Comparison of ENCODE assay signal across 14 mouse cellular contexts in the genomic region with DNA sequence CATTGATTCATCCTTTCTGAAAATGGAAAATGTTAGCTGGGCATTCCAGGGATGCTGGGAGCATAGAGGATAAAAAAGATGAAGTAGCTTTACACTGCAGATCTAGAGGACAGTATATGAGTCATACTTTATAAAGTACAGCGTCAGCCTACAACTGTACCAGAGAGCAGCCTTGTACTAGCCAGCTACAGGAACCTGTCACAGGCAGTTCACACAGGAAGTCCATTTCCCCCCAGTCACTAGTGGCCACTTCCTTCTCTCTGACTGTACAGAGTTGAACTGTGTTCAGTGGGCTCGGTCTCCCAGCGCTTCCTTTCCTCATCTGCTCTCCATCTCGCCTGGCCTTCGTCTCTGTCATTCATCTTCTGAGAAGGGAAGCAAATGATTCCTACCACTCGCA. TPM values are rescaled to one million over a fixed set of nuclear protein-coding genes. Genes with fewer than 3 reads are reported as not detected.
DNase-seq lines count a peak whose midpoint lies in the region; ATAC-seq and TF ChIP-seq lines count a peak whose summit lies in the region.
"Had no signal": no experiment of that assay in that cellular context is flagged by ENCODE, and none has a peak within 500 bp of the region (broad histone marks: within the 10 kb centered on the region; RNA-seq: fewer than 3 reads in every experiment).

No protein-coding gene starts in this region.

- no peak for TF ChIP-seq POLR2A in MEL (IDR thresholded peaks at IDR 0.05; ENCODE audit: control insufficient read depth in 1 of 2, insufficient read depth in 1 of 2, low read depth in 1 of 2, low read length in 2 of 2, poor library complexity in 1 of 2)

- H3K36me3 ChIP-seq in MEL (ENCODE audit: control insufficient read depth in 1 of 2, insufficient read depth in 2 of 2, low read length in 2 of 2) = peaks cover 0 to 8% of the 10 kb centered on the region in 2 experiments; a peak in 2 of 4 replicates
- H3K36me3 ChIP-seq in liver, embryonic 14.5 days (replicated peaks; ENCODE audit: control insufficient read depth, insufficient read depth, low read depth) = no peaks in the 10 kb centered on the region
- no peaks in the 10 kb centered on the region for H3K36me3 ChIP-seq in hindbrain, embryonic 16.5 days (ENCODE audit: control insufficient read depth, insufficient read depth, low read length)

- peak; percentile 16 to 20 for DNase-seq in heart, postnatal 10 days
- no peak for DNase-seq in heart, postnatal 25 days (ENCODE audit: low spot score)
- DNase-seq in 416B (ENCODE audit: low read depth) (peak; percentile 88), MEL (ENCODE audit: low read depth, low spot score) (peak; percentile 23)
- DNase-seq in liver, embryonic 14.5 days (ENCODE audit: low read depth in 3 of 3, low spot score in 3 of 3) = no peak
- DNase-seq in layer of hippocampus, adult 9-10 months (ENCODE audit: low spot score) = no peak
- DNase-seq in embryo, embryonic 10 days (ENCODE audit: low spot score) = no peak
- DNase-seq: adrenal gland, adult 8-10 months; cerebellum, adult 9-11 months; retina, postnatal 1 day had no signal

- H3K4me2 ChIP-seq in liver, embryonic 14.5 days (ENCODE audit: low read depth) = no peak overlapping the region
- no peak overlapping the region for H3K4me2 ChIP-seq in hindbrain, embryonic 16.5 days (ENCODE audit: low read length)
- H3K4me2 ChIP-seq: heart, embryonic 15.5 days; limb, embryonic 13.5 days had no signal

- no peaks in the 10 kb centered on the region for H3K9me3 ChIP-seq in MEL (replicated peaks; ENCODE audit: insufficient read depth, low read length)
- no peaks in the 10 kb centered on the region for H3K9me3 ChIP-seq in liver, embryonic 14.5 days (ENCODE audit: control insufficient read depth, low read length)
- no peaks in the 10 kb centered on the region for H3K9me3 ChIP-seq in hindbrain, embryonic 16.5 days (ENCODE audit: control insufficient read depth, low read length)
- H3K9me3 ChIP-seq: heart, embryonic 15.5 days; limb, embryonic 13.5 days had no signal

- 40% methylated on average over 6 of the region's 6 CpGs for WGBS in liver, embryonic 14.5 days (ENCODE audit: insufficient replicate concordance)
- 86% methylated on average over 6 of the region's 6 CpGs for WGBS in hindbrain, embryonic 16.5 days

- no peak overlapping the region for H3K4me3 ChIP-seq in MEL (ENCODE audit: control insufficient read depth in 1 of 2, insufficient read depth in 1 of 2, low read depth in 2 of 2, low read length in 2 of 2)
- H3K4me3 ChIP-seq in liver, embryonic 14.5 days (ENCODE audit: insufficient read depth in 1 of 2, low read depth in 2 of 2, low read length in 2 of 2) = no peak overlapping the region
- no peak overlapping the region for H3K4me3 ChIP-seq in hindbrain, embryonic 16.5 days (ENCODE audit: low read length)
- H3K4me3 ChIP-seq: heart, embryonic 15.5 days; limb, embryonic 13.5 days; myocyte had no signal

- TF ChIP-seq CTCF in MEL (IDR thresholded peaks at IDR 0.05 in 2 of 3, conservative IDR thresholded peaks at IDR 0.05 in 1 of 3; ENCODE audit: control insufficient read depth in 1 of 3, insufficient read depth in 1 of 3, low read depth in 2 of 3, low read length in 3 of 3, poor library complexity in 1 of 3, severe bottlenecking in 1 of 3) = no peak
- no peak for TF ChIP-seq CTCF in liver, embryonic 14.5 days (IDR thresholded peaks at IDR 0.05; ENCODE audit: low read depth)

- peak; percentile 47; the same call in 1 of the 2 replicates for ATAC-seq in liver, embryonic 14.5 days (ENCODE audit: insufficient read depth)
- no peak for ATAC-seq in hindbrain, embryonic 16.5 days

- H3K9ac ChIP-seq in MEL (ENCODE audit: control insufficient read depth, low read depth, low read length, poor library complexity, severe bottlenecking) = no peak overlapping the region
- no peak overlapping the region for H3K9ac ChIP-seq in liver, embryonic 14.5 days (replicated peaks)
- H3K9ac ChIP-seq in hindbrain, embryonic 16.5 days (ENCODE audit: low read depth, low read length) = no peak overlapping the region
- H3K9ac ChIP-seq: heart, embryonic 15.5 days; limb, embryonic 13.5 days had no signal

- no peaks in the 10 kb centered on the region for H3K27me3 ChIP-seq in MEL (ENCODE audit: control insufficient read depth in 1 of 2, insufficient read depth in 2 of 2, low read length in 2 of 2)
- H3K27me3 ChIP-seq in liver, embryonic 14.5 days (ENCODE audit: control insufficient read depth, insufficient read depth, low read length) = no peaks in the 10 kb centered on the region
- no peaks in the 10 kb centered on the region for H3K27me3 ChIP-seq in hindbrain, embryonic 16.5 days (replicated peaks; ENCODE audit: control insufficient read depth, insufficient read depth, low read length)
- H3K27me3 ChIP-seq: heart, embryonic 15.5 days; limb, embryonic 13.5 days had no signal

- no peak overlapping the region for H3K27ac ChIP-seq in MEL (ENCODE audit: control insufficient read depth, low read depth, low read length)
- H3K27ac ChIP-seq in liver, embryonic 14.5 days = no peak overlapping the region
- no peak overlapping the region for H3K27ac ChIP-seq in hindbrain, embryonic 16.5 days (ENCODE audit: low read depth, low read length)
- H3K27ac ChIP-seq: heart, embryonic 15.5 days; limb, embryonic 13.5 days had no signal

- TF ChIP-seq RAD21 in MEL (IDR thresholded peaks at IDR 0.05; ENCODE audit: low read depth, low read length) = no peak

- TF ChIP-seq EP300 in MEL (IDR thresholded peaks at IDR 0.05; ENCODE audit: low read depth in 1 of 2, low read length in 2 of 2) = no peak
- TF ChIP-seq EP300 in liver, embryonic 14.5 days (IDR thresholded peaks at IDR 0.05; ENCODE audit: low read depth) = no peak

- intact Hi-C loops in heart, postnatal 10 days (cut with DNase I) = no loop called here
- intact Hi-C loops in heart, postnatal 25 days (cut with DNase I) = no loop called here

- no peaks in the 10 kb centered on the region for H3K79me2 ChIP-seq in MEL (ENCODE audit: control insufficient read depth, insufficient read depth, low read length, poor library complexity)

- H3K4me1 ChIP-seq in MEL (ENCODE audit: control insufficient read depth in 1 of 2, insufficient read depth in 2 of 2, low read length in 2 of 2) = peaks cover 3 to 9% of the 10 kb centered on the region in 2 experiments; a peak in 1 of 4 replicates
- peaks cover 0 to 2% of the 10 kb centered on the region in 2 experiments; a peak in 1 of 4 replicates for H3K4me1 ChIP-seq in liver, embryonic 14.5 days (replicated peaks; ENCODE audit: control insufficient read depth in 2 of 2, insufficient read depth in 2 of 2, low read length in 1 of 2)
- no peaks in the 10 kb centered on the region for H3K4me1 ChIP-seq in hindbrain, embryonic 16.5 days (ENCODE audit: control insufficient read depth, insufficient read depth, low read depth, low read length)
- H3K4me1 ChIP-seq: heart, embryonic 15.5 days; limb, embryonic 13.5 days had no signal

TF ChIP-seq in MEL, 35 proteins besides CTCF, POLR2A, EP300 and RAD21:
- TF ChIP-seq MYC (IDR thresholded peaks at IDR 0.05; ENCODE audit: low read depth, low read length) (no peak), TBP (IDR thresholded peaks at IDR 0.05; ENCODE audit: low read depth, low read length) (no peak), NELFE (IDR thresholded peaks at IDR 0.05; ENCODE audit: low read depth, low read length) (no peak), MAFK (IDR thresholded peaks at IDR 0.05; ENCODE audit: borderline replicate concordance, low read depth, low read length) (no peak), NRF1 (IDR thresholded peaks at IDR 0.05; ENCODE audit: insufficient read depth, low read depth, low read length, poor library complexity, severe bottlenecking) (no peak), USF1 (IDR thresholded peaks at IDR 0.05; ENCODE audit: low read depth, low read length) (no peak), UBTF (IDR thresholded peaks at IDR 0.05; ENCODE audit: borderline replicate concordance, insufficient read depth, low read depth, low read length) (no peak), POLR2AphosphoS2 (IDR thresholded peaks at IDR 0.05; ENCODE audit: low read length) (no peak), MAZ (IDR thresholded peaks at IDR 0.05; ENCODE audit: low read depth, low read length) (no peak), ZC3H11A (IDR thresholded peaks at IDR 0.05; ENCODE audit: low read depth, low read length) (no peak), ELF1 (IDR thresholded peaks at IDR 0.05; ENCODE audit: low read depth, low read length) (no peak), MEF2A (IDR thresholded peaks at IDR 0.05; ENCODE audit: extremely low read depth, insufficient replicate concordance, low read depth, low read length, poor library complexity, severe bottlenecking) (no peak), BHLHE40 (IDR thresholded peaks at IDR 0.05; ENCODE audit: borderline replicate concordance, low read depth, low read length) (no peak), RCOR1 (IDR thresholded peaks at IDR 0.05; ENCODE audit: low read depth, low read length) (no peak), E2F4 (IDR thresholded peaks at IDR 0.05; ENCODE audit: borderline replicate concordance, low read depth, low read length) (no peak), GATA1 (IDR thresholded peaks at IDR 0.05; ENCODE audit: low read depth, low read length) (no peak), SMC3 (IDR thresholded peaks at IDR 0.05; ENCODE audit: low read depth, low read length) (no peak), SIN3A (IDR thresholded peaks at IDR 0.05; ENCODE audit: low read length) (no peak), MYB (IDR thresholded peaks at IDR 0.05; ENCODE audit: low read depth, low read length) (no peak), KAT2A (conservative IDR thresholded peaks at IDR 0.05; ENCODE audit: low read depth, low read length) (no peak)

RNA-seq across cellular contexts. Expression of a gene that starts 39.0 kb away (rescaled TPM):
- under 1 TPM in 1 of 2 experiments, not detected in 1; 0.48 TPM for total RNA-seq in heart, postnatal 10 days (2021)
- total RNA-seq in heart, postnatal 25 days (2021) = not detected
- total RNA-seq in MEL (2012; rRNA removed) = not detected in 2 replicates
- polyA plus RNA-seq in MEL (2012; ENCODE audit: insufficient read depth in 1 of 2, insufficient read length in 2 of 2, low read depth in 1 of 2, low replicate concordance in 2 of 2, missing spikeins in 1 of 2) = under 1 TPM in 1 of 2 experiments, not detected in 1; 0.06 TPM
- polyA plus RNA-seq in liver, embryonic 14.5 days (2012; rRNA removed) = 1.6 and 2.3 TPM in 2 replicates
- 4.0 and 4.1 TPM in 2 replicates for polyA plus RNA-seq in liver, embryonic 14.5 days (2014; fragmentation: Nextera tagmentation; extraction: Ambion mirVana)
- polyA plus RNA-seq in hindbrain, embryonic 16.5 days (2015; fragmentation: Nextera tagmentation; extraction: Ambion mirVana) = 0.06 and 0.24 TPM in 2 replicates
- polyA plus RNA-seq: limb, embryonic 13.5 days had no signal

Comparison
In these comparisons a context has a peak if more than half of its experiments do, and no peak if none do; other contexts are left out.
1. DNase-seq: peak in heart, postnatal 10 days (2 of 2), 416B (single experiment) and MEL (single experiment); none in heart, postnatal 25 days (single experiment), liver, embryonic 14.5 days (0 of 3), layer of hippocampus, adult 9-10 months (single experiment) and embryo, embryonic 10 days (single experiment).